Mouse (Mus musculus) cortical plate, adult 2 months (tissue): ENCODE data around the gene Lrsam1. TPM values are rescaled to one million over a fixed set of nuclear protein-coding genes. Genes with fewer than 3 reads are reported as not detected.

Experiments
- H3K27ac ChIP-seq: fragments of 200-500 bp; 2 replicates; pipeline ENCODE4 v1.5.1; 2012; ENCODE audit warnings: low read length, control low read depth, inconsistent platforms; ENCODE audit not compliant: insufficient read depth
- H3K4me1 ChIP-seq: fragments of 200-500 bp; 2 replicates; pipeline ENCODE4 v1.6.1; 2011; ENCODE audit warnings: low read length; ENCODE audit not compliant: control insufficient read depth, insufficient read depth
- H3K4me3 ChIP-seq: fragments of 200-500 bp; 2 replicates; pipeline ENCODE4 v1.5.1; 2011; ENCODE audit warnings: mild to moderate bottlenecking, low read length, control low read depth; ENCODE audit not compliant: insufficient read depth
- CTCF ChIP-seq: fragments of 200-500 bp; IDR thresholded peaks from 2 replicates; pipeline ENCODE4 v1.5.1; 2011; ENCODE audit warnings: mild to moderate bottlenecking, control low read depth, low read length; ENCODE audit not compliant: insufficient read depth; ENCODE audit errors: extremely low read depth
- POLR2A ChIP-seq: fragments of 200-500 bp; IDR thresholded peaks from 2 replicates; pipeline ENCODE4 v1.6.1; 2011; ENCODE audit warnings: mild to moderate bottlenecking, low read length, control low read depth; ENCODE audit not compliant: insufficient read depth; ENCODE audit errors: extremely low read depth
- polyA plus RNA-seq: library from polyadenylated mRNA; depleted of rRNA; stranded (reverse); fragments of >200 nt; gene quantifications from 2 replicates; pipeline ENCODE4 v1.2.3, GENCODE M21; 2012

The Lrsam1 gene
- polyA plus RNA-seq, 1 experiment = 25.9 TPM

GRCm38 (mm10) chr2:32903470-32903869 lies 57.9 kb downstream of the Lrsam1 start:
- TF ChIP-seq POLR2A = no peak
- no peak for TF ChIP-seq CTCF
- H3K27ac ChIP-seq = no peak overlapping the region
- no peak overlapping the region for H3K4me3 ChIP-seq
- peaks cover 7% of the 10 kb centered on the region for H3K4me1 ChIP-seq

- TF ChIP-seq CTCF (no peak), POLR2A (no peak)
- Histone ChIP-seq H3K4me1 (peaks cover 7% of the 10 kb centered on the region), H3K27ac (no peak overlapping the region), H3K4me3 (no peak overlapping the region)
These were observed 59.3 kb downstream of the Lrsam1 start for GRCm38 (mm10) chr2:32902126-32902525.

GRCm38 (mm10) chr2:32898983-32899382 lies 62.4 kb downstream of the Lrsam1 start:
- H3K4me1 ChIP-seq = peaks cover 17% of the 10 kb centered on the region
- TF ChIP-seq CTCF (no peak), POLR2A (no peak)
- no peak overlapping the region for H3K27ac ChIP-seq
- H3K4me3 ChIP-seq = no peak overlapping the region

GRCm38 (mm10) chr2:32896507-32897147 lies 64.8 kb downstream of the Lrsam1 start:
- H3K27ac ChIP-seq = peak overlapping the region; percentile 47
- H3K4me1 ChIP-seq = peaks cover 17% of the 10 kb centered on the region
- TF ChIP-seq POLR2A (no peak), CTCF (no peak)
- H3K4me3 ChIP-seq = no peak overlapping the region

- Histone ChIP-seq H3K4me3 (no peak overlapping the region), H3K4me1 (peaks cover 17% of the 10 kb centered on the region), H3K27ac (peak overlapping the region; percentile 41)
- TF ChIP-seq CTCF (no peak), POLR2A (no peak)
These were observed 65.8 kb downstream of the Lrsam1 start for GRCm38 (mm10) chr2:32895606-32896106.

GRCm38 (mm10) chr2:32894097-32894496 lies 67.3 kb downstream of the Lrsam1 start:
- H3K4me1 ChIP-seq = peaks cover 17% of the 10 kb centered on the region
- H3K4me3 ChIP-seq = no peak overlapping the region
- TF ChIP-seq CTCF = no peak
- TF ChIP-seq POLR2A = no peak
- H3K27ac ChIP-seq = no peak overlapping the region

- no peak for TF ChIP-seq POLR2A
- no peak for TF ChIP-seq CTCF
- Histone ChIP-seq H3K4me1 (peaks cover 18% of the 10 kb centered on the region), H3K4me3 (no peak overlapping the region), H3K27ac (no peak overlapping the region)
These were observed 68.9 kb downstream of the Lrsam1 start for GRCm38 (mm10) chr2:32892490-32892889.

GRCm38 (mm10) chr2:32891278-32891677 lies 70.1 kb downstream of the Lrsam1 start:
- no peak overlapping the region for H3K27ac ChIP-seq
- no peak for TF ChIP-seq POLR2A
- no peak for TF ChIP-seq CTCF
- H3K4me1 ChIP-seq = peaks cover 9% of the 10 kb centered on the region
- no peak overlapping the region for H3K4me3 ChIP-seq

- Histone ChIP-seq H3K27ac (no peak overlapping the region), H3K4me1 (peaks cover 2% of the 10 kb centered on the region; the same call in 1 of the 2 replicates), H3K4me3 (no peak overlapping the region)
- no peak for TF ChIP-seq CTCF
- no peak for TF ChIP-seq POLR2A
These were observed 71.1 kb downstream of the Lrsam1 start for GRCm38 (mm10) chr2:32890280-32890679.

GRCm38 (mm10) chr2:32888551-32888950 lies 72.9 kb downstream of the Lrsam1 start:
- peaks cover 5% of the 10 kb centered on the region for H3K4me1 ChIP-seq
- H3K27ac ChIP-seq = no peak overlapping the region
- TF ChIP-seq POLR2A (no peak), CTCF (no peak)
- H3K4me3 ChIP-seq = no peak overlapping the region
